Comparison of ENCODE assay signal across 9 mouse cellular contexts in genomic region chr2:94035428-94036331, GRCm38 (mm10). TPM values are rescaled to one million over a fixed set of nuclear protein-coding genes. Genes with fewer than 3 reads are reported as not detected.
DNase-seq lines count a peak whose midpoint lies in the region; ATAC-seq and TF ChIP-seq lines count a peak whose summit lies in the region.
"Had no signal": no experiment of that assay in that cellular context is flagged by ENCODE, and none has a peak within 500 bp of the region (broad histone marks: within the 10 kb centered on the region; RNA-seq: fewer than 3 reads in every experiment).

No protein-coding gene starts in this region.

- no peaks in the 10 kb centered on the region for H3K27me3 ChIP-seq in Patski
- no peaks in the 10 kb centered on the region for H3K27me3 ChIP-seq in intestine, embryonic 16.5 days (replicated peaks; ENCODE audit: control insufficient read depth, insufficient read depth, low read length)
- H3K27me3 ChIP-seq in limb, embryonic 11.5 days (ENCODE audit: control insufficient read depth, insufficient read depth, low read length), result no peaks in the 10 kb centered on the region
- H3K27me3 ChIP-seq in neural tube, embryonic 11.5 days (ENCODE audit: control insufficient read depth, insufficient read depth, low read length), result no peaks in the 10 kb centered on the region

- no peak for ATAC-seq in Patski
- ATAC-seq in intestine, embryonic 16.5 days, result peak; percentile 50; the same call in 1 of the 2 replicates
- no peak for ATAC-seq in limb, embryonic 11.5 days (ENCODE audit: insufficient number of reproducible peaks, low FRiP score, low TSS enrichment, low read depth)
- no peak for ATAC-seq in neural tube, embryonic 11.5 days (ENCODE audit: insufficient read depth, low FRiP score, low TSS enrichment)

- H3K4me1 ChIP-seq in intestine, embryonic 16.5 days (ENCODE audit: control insufficient read depth, insufficient read depth, low read length), result no peaks in the 10 kb centered on the region
- H3K4me1 ChIP-seq in limb, embryonic 11.5 days (ENCODE audit: control insufficient read depth, insufficient read depth, low read length), result no peaks in the 10 kb centered on the region
- H3K4me1 ChIP-seq in neural tube, embryonic 11.5 days (ENCODE audit: control insufficient read depth, insufficient read depth, low read length), result no peaks in the 10 kb centered on the region

- H3K9ac ChIP-seq in intestine, embryonic 16.5 days (ENCODE audit: low read depth, low read length), result no peak overlapping the region
- H3K9ac ChIP-seq in limb, embryonic 11.5 days (ENCODE audit: low read length), result no peak overlapping the region
- H3K9ac ChIP-seq in neural tube, embryonic 11.5 days (ENCODE audit: low read length), result no peak overlapping the region

- peak; percentile 91 for TF ChIP-seq CTCF in Patski (IDR thresholded peaks at IDR 0.05)

- POLR2A ChIA-PET in Patski (lab: Charles Lee), result interaction anchor here (0.6 kb wide), 1 partner anchor 75 kb away, joined by 3 read pairs; no protein-coding TSS in a partner anchor

- in situ Hi-C loops in Patski (cut with MboI; ENCODE audit: low pct_unique_long_range_greater_than_20kb), result no loop called here

- WGBS in intestine, embryonic 16.5 days, result 69% methylated on average over 9 of the region's 9 CpGs
- 81% methylated on average over 9 of the region's 9 CpGs for WGBS in limb, embryonic 11.5 days
- WGBS in neural tube, embryonic 11.5 days, result 74% methylated on average over 9 of the region's 9 CpGs

- H3K4me2 ChIP-seq in intestine, embryonic 16.5 days (ENCODE audit: low read depth, low read length), result no peak overlapping the region
- H3K4me2 ChIP-seq in limb, embryonic 11.5 days (ENCODE audit: low read depth, severe bottlenecking), result no peak overlapping the region
- no peak overlapping the region for H3K4me2 ChIP-seq in neural tube, embryonic 11.5 days (ENCODE audit: low read depth)

- H3K9me3 ChIP-seq in intestine, embryonic 16.5 days (ENCODE audit: control insufficient read depth, low read length), result no peaks in the 10 kb centered on the region
- no peaks in the 10 kb centered on the region for H3K9me3 ChIP-seq in limb, embryonic 11.5 days (ENCODE audit: control insufficient read depth, low read length)
- no peaks in the 10 kb centered on the region for H3K9me3 ChIP-seq in neural tube, embryonic 11.5 days (ENCODE audit: control insufficient read depth, low read length)

- DNase-seq in 3T3-L1 (ENCODE audit: low read depth, low spot score), result peak; percentile 82
- DNase-seq in Patski (ENCODE audit: low read depth, low spot score), result peak; percentile 22
- peak; percentile 87 to 89 for DNase-seq in cerebellum, postnatal 10 days
- peak; percentile 74 to 88 for DNase-seq in frontal cortex, postnatal 14 days (ENCODE audit: low spot score in 2 of 2)
- DNase-seq in limb, embryonic 11.5 days (ENCODE audit: low spot score), result peak; percentile 76
- DNase-seq in neural tube, embryonic 11.5 days (ENCODE audit: low spot score), result peak; percentile 74
- DNase-seq in testis, postnatal 10 days (ENCODE audit: low spot score), result peak; percentile 77

- H3K4me3 ChIP-seq in intestine, embryonic 16.5 days (ENCODE audit: low read length), result no peak overlapping the region
- no peak overlapping the region for H3K4me3 ChIP-seq in limb, embryonic 11.5 days (ENCODE audit: low read depth, low read length)
- H3K4me3 ChIP-seq in neural tube, embryonic 11.5 days (ENCODE audit: low read depth, low read length), result no peak overlapping the region
- H3K4me3 ChIP-seq: erythroblast, embryonic 14.5 days had no signal

- H3K36me3 ChIP-seq in intestine, embryonic 16.5 days (ENCODE audit: control insufficient read depth, insufficient read depth, low read length), result no peaks in the 10 kb centered on the region
- H3K36me3 ChIP-seq in limb, embryonic 11.5 days (ENCODE audit: control insufficient read depth, insufficient read depth, low read length), result no peaks in the 10 kb centered on the region
- peaks cover 6% of the 10 kb centered on the region for H3K36me3 ChIP-seq in neural tube, embryonic 11.5 days (ENCODE audit: control insufficient read depth, insufficient read depth, low read length)

- no peak overlapping the region for H3K27ac ChIP-seq in intestine, embryonic 16.5 days (ENCODE audit: low read length)
- H3K27ac ChIP-seq in limb, embryonic 11.5 days (replicated peaks; ENCODE audit: low read depth, low read length), result no peak overlapping the region
- no peak overlapping the region for H3K27ac ChIP-seq in neural tube, embryonic 11.5 days (ENCODE audit: low read depth, low read length)

- CTCF ChIA-PET in Patski (lab: Charles Lee), result interaction anchor here (0.7 to 2.3 kb wide), 18 partner anchors 10 to 255 kb away, joined by 3 to 9 read pairs (median 4); no protein-coding TSS in a partner anchor

RNA-seq across cellular contexts. Expression of gene Alkbh3, which starts 25.1 kb away (rescaled TPM):
- 35.1 TPM for polyA plus RNA-seq in Patski (2021)
- polyA plus RNA-seq in intestine, embryonic 16.5 days (2015; fragmentation: Nextera tagmentation; extraction: Ambion mirVana), result 68.4 and 77.8 TPM in 2 replicates
- 58.2 and 63.1 TPM in 2 replicates for polyA plus RNA-seq in limb, embryonic 11.5 days (2014; fragmentation: Nextera tagmentation; extraction: Ambion mirVana)
- 46.6 and 47.8 TPM in 2 replicates for polyA plus RNA-seq in neural tube, embryonic 11.5 days (2014; fragmentation: Nextera tagmentation; extraction: Ambion mirVana)

RNA-seq across cellular contexts. Expression of gene Gm27027, which starts 39.5 kb away (rescaled TPM):
- not detected for polyA plus RNA-seq in Patski (2021)
- polyA plus RNA-seq in intestine, embryonic 16.5 days (2015; fragmentation: Nextera tagmentation; extraction: Ambion mirVana), result not detected in 2 replicates
- not detected in 2 replicates for polyA plus RNA-seq in limb, embryonic 11.5 days (2014; fragmentation: Nextera tagmentation; extraction: Ambion mirVana)
- polyA plus RNA-seq in neural tube, embryonic 11.5 days (2014; fragmentation: Nextera tagmentation; extraction: Ambion mirVana), result not detected in 2 replicates
- polyA plus RNA-seq: erythroblast, embryonic 14.5 days had no signal

Comparison
In these comparisons a context has a peak if more than half of its experiments do, and no peak if none do; other contexts are left out.
1. DNase-seq: peak in every context shown above with its lines; median percentile 88 in cerebellum, postnatal 10 days; 82 in 3T3-L1; 81 in frontal cortex, postnatal 14 days; 77 in testis, postnatal 10 days; 76 in limb, embryonic 11.5 days; 74 in neural tube, embryonic 11.5 days; 22 in Patski.